Mouse (Mus musculus) MN1 (cell line): ENCODE measurements around the gene Rasgef1c.

ENCODE experiments used
- DNase-seq: peaks from one replicate; pipeline ENCODE4 v3.0.0-alpha.2; 2016; ENCODE audit warnings: low spot score

The Rasgef1c gene

GRCm38 (mm10) chr11:49926183-49926582 is 24.5 kb downstream of the Rasgef1c start:
- no peak for DNase-seq

GRCm38 (mm10) chr11:49927169-49927568 is 25.5 kb downstream of the Rasgef1c start:
- DNase-seq = peak; percentile 30

GRCm38 (mm10) chr11:49927670-49928069 is 26.0 kb downstream of the Rasgef1c start:
- peak; percentile 21 for DNase-seq

DNA sequence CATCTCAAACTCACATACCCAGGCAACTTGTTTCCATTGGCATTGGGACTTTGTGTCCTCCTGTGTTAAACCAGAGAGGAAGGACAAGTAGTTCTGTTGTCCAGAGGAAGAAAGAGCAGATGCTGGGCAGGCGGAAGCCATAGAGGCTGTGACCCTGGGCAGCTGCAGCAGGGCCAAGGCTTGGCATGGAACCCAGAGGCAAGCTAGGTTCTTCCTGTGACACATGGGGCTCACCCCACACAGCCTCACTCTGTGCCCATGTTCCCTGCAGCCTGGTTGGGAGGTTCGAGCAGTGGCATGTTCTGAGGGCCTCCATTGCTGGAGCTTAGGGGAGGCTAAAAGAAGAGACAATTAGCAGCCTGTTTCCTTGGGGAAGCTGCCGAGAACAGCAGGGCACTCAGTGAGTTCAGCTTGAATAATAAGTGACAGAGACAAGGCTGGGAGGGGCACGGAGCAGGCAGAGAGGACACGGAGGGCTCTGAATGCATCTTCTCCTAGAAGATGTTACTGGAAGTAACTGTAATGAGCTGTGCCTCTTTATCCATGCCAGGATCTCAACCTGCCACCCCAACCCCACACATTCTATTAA is 29.5 kb downstream of the Rasgef1c start:
- DNase-seq = no peak

GRCm38 (mm10) chr11:49931853-49932252 is 30.2 kb downstream of the Rasgef1c start:
- peak; percentile 43 for DNase-seq

GRCm38 (mm10) chr11:49933811-49934210 is 32.2 kb downstream of the Rasgef1c start:
- no peak for DNase-seq

GRCm38 (mm10) chr11:49934322-49934721 is 32.7 kb downstream of the Rasgef1c start:
- DNase-seq = no peak

DNA sequence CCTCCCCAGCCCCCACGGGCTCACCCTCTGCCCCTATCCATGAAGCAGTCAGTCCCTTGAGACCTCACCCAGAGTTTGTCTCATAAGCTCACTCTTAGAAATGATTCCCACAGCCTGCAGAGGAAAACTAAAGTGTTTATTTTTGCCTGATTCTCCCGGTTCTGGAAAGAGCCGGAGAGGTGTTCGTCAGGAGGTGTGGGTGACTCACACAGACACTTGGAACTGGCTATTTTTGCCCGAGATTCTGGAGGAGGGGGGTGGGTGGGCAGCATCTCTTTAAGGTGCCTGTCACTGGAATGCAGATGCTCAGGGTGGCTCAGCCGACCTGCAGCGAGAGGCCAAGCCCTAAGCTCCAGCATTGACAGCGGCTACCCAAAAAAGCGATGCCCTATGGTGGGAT is 34.8 kb downstream of the Rasgef1c start:
- no peak for DNase-seq

DNA sequence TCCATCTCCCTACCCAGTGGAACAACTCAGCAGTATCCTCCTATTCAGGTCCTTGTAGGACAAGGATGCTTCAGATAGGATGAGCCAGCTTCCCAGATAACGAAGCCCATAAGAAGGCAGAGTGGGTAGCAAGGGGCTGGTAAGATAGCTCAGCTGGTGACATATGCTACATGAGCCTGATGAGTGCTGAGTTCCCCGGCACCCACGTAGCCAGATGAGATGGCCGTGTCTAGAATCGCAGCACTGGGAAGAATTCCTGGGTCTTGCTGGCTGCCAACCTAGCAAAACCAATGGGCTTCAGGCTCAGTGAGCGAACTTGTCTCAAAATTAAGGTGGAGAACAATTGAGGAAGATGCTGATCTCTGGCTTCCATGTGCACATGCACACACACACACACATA is 36.1 kb downstream of the Rasgef1c start:
- DNase-seq = no peak

GRCm38 (mm10) chr11:49938258-49939164 is 36.9 kb downstream of the Rasgef1c start:
- no peak for DNase-seq

DNA sequence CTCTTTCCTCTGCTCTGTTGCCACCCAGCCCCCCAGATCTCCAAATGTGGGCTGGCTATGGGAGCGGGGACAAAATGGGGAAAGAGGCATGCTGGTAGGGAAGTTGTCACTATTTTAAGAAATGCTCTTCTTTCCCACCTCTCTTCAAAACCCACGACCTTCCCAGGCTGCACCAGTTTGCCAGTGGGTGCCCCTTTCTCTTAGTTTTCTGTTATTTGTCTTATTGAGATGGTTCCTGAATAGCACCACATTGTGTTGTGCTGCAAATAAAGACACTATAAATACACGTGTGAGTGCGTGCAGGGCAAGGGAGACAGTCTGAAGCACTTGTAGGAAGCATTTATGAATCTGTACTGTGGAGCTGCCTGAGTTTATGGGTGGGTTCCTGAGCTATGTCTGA is 41.2 kb downstream of the Rasgef1c start:
- no peak for DNase-seq

- DNase-seq = no peak
These were observed 42.3 kb downstream of the Rasgef1c start for GRCm38 (mm10) chr11:49943901-49944300.

DNA sequence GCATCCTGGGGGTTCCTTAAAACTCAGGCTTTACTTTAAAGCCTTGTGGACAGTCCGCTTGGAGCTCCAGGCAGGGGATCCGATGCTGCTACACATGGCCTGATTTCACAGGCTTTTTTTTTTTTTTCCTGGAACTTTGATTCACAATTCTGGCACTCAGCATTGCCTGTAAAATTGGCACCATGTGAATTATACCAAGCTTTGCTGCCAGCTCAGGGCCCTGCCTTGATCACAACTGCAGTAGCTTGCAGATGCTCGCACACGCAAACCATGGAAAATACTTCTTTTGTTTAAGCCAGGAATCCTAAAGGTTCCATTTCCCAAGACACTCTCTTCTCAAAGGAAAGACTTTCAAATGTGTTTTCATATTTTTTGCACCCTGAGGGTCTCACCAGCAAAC is 44.1 kb downstream of the Rasgef1c start:
- DNase-seq = no peak

GRCm38 (mm10) chr11:49949839-49950238 is 48.2 kb downstream of the Rasgef1c start:
- no peak for DNase-seq

GRCm38 (mm10) chr11:49953616-49954015 is 52.0 kb downstream of the Rasgef1c start:
- DNase-seq = no peak

DNA sequence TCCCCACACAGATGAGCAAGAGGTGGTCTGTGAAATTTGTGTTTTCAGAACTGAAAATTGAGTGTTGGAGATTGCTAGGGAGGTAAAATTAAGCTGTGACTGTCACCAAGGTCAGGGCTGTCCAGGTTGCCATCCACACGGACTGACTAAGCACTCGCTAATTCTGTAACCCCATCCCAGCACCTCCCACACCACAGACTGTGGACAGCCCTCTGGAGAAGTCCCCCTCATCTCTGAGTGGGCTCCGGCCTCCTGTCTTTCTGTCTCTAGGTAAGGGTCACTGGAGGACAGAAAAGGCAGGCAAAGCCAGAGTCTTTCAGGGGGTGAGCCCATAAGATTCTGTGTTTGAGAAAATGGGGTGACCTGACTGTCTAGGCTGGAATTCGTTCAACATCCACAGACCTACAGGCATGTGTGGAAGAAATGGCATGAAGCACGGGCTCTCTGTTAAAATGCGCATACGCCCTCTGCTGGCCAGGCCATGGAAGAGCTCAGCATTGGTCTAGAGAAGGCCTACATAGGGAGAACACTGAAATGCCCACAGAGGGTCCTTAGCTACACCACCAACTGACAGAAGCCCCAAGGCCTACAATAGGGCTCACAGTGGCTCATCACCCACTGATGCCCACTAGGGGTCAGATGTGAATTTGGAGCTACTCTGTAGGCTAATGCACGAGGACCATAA is 54.1 kb downstream of the Rasgef1c start:
- peak; percentile 81 for DNase-seq

- DNase-seq = peak; percentile 71
These were observed 56.4 kb downstream of the Rasgef1c start for GRCm38 (mm10) chr11:49958017-49958416.

GRCm38 (mm10) chr11:49961098-49961740 is 59.6 kb downstream of the Rasgef1c start:
- peak; percentile 82 for DNase-seq

DNA sequence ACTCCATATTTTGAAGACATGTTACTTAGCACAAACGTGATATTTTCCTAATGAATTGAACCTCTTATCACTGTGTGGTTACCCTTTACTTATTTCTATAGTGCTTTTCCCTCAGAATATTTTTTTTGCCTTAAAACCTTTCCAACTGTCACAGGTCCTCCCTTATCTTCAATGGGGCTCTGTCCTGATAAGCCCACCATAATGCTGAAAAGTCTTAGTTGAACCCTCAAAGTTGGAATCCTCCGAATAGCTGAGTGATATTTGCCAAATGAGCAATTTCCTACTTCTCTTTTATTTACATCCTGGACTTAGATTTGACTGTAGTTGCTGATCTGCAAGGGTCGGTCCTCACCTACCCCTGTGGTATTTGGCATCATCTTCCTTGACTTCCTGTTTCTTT is 63.7 kb downstream of the Rasgef1c start:
- DNase-seq = no peak

DNA sequence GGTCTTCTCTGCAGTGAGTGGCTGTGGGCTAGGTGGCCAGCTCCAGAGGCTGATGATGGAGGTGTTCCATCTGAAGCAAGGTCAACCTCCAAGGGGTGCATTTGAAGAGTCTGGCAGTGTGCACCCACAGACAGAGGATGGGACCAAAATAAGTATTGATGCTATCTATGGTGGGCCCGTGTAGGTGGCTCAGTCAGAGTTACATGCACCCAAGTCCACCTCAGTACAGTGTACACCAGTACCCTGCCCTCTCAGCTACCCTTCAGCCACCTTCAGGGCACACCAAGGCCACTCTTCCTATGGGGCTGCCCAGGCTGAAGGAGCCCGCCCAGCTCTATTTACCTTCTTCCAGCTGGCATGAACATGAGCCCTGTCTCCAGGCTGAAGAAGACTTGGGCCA is 68.1 kb downstream of the Rasgef1c start:
- DNase-seq = no peak

DNA sequence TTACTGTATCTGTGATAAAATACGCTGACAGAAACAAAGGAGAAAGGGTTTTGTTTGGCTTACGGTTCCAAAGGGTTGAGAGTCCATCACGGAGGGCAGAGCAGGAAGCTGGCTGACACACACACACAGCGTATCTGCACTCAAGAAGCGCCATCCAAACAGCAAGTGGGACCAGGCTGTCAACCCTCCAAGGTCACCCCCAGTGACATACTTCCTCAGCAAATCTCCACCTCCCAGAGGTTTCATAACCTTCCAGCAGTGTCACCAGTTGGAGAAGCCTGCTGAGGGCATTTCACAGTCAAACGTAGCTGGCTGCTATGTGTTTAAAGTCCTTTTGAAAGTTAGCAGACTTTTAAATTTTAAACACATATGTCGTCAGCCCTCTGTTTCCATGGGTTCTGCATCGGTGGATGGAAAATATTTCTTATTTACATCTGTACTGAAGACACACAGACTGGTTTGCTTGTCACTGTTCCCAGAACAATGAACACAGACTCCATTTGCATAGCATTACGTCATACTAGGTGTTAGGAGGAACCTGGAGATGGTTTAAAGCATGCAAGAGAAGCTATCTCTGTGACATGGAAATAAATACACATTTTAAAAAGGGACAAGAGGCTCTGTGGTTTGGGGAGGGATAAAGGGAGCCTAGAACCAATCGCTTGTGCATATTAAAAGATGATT is 72.2 kb downstream of the Rasgef1c start:
- no peak for DNase-seq

- DNase-seq = no peak
These were observed 73.0 kb downstream of the Rasgef1c start for GRCm38 (mm10) chr11:49974675-49975074.
